Mouse (Mus musculus): ENCODE data around the gene Golga2. TPM values are rescaled to one million over a fixed set of nuclear protein-coding genes. Genes with fewer than 3 reads are reported as not detected.

The Golga2 gene
- 74.0 TPM in 2 replicates for polyA plus RNA-seq (2012; rRNA removed)

- Histone ChIP-seq H3K27me3 (ENCODE audit: control insufficient read depth, insufficient read depth, low read length) (no peaks in the 10 kb centered on the region), H3K4me3 (replicated peaks; ENCODE audit: insufficient read depth, low read depth, low read length) (peak within 1 kb of the TSS; percentile 78), H3K27ac (ENCODE audit: insufficient read depth, low read length) (no peak within 1 kb of the TSS), H3K4me1 (ENCODE audit: control insufficient read depth, insufficient read depth, low read length) (no peaks in the 10 kb centered on the region; the same call in 1 of the 2 replicates)
- TF ChIP-seq CTCF (IDR thresholded peaks at IDR 0.05; ENCODE audit: borderline replicate concordance, insufficient read depth, low read depth, low read length) (no peak), POLR2A (IDR thresholded peaks at IDR 0.05; ENCODE audit: borderline replicate concordance, insufficient read depth, low read length) (no peak)
- WGBS = under 1% methylated on average over 23 of the region's 23 CpGs
- DNase-seq = no peak
These were observed at the start of gene Golga2 for GRCm38 (mm10) chr2:32287334-32287840. Gene Golga2, plus strand, starts transcription at chr2:32287384.

- Histone ChIP-seq H3K4me1 (ENCODE audit: control insufficient read depth, insufficient read depth, low read length) (no peaks in the 10 kb centered on the region), H3K27me3 (ENCODE audit: control insufficient read depth, insufficient read depth, low read length) (no peaks in the 10 kb centered on the region), H3K27ac (ENCODE audit: insufficient read depth, low read length) (no peak overlapping the region), H3K4me3 (replicated peaks; ENCODE audit: insufficient read depth, low read depth, low read length) (peak overlapping the region; percentile 98)
- TF ChIP-seq CTCF (IDR thresholded peaks at IDR 0.05; ENCODE audit: borderline replicate concordance, insufficient read depth, low read depth, low read length) (no peak), POLR2A (IDR thresholded peaks at IDR 0.05; ENCODE audit: borderline replicate concordance, insufficient read depth, low read length) (no peak)
- 15% methylated on average over 4 of the region's 4 CpGs for WGBS
- no peak for DNase-seq
These were observed 49.6 kb upstream of the Golga2 start for GRCm38 (mm10) chr2:32237571-32237970.

DNA sequence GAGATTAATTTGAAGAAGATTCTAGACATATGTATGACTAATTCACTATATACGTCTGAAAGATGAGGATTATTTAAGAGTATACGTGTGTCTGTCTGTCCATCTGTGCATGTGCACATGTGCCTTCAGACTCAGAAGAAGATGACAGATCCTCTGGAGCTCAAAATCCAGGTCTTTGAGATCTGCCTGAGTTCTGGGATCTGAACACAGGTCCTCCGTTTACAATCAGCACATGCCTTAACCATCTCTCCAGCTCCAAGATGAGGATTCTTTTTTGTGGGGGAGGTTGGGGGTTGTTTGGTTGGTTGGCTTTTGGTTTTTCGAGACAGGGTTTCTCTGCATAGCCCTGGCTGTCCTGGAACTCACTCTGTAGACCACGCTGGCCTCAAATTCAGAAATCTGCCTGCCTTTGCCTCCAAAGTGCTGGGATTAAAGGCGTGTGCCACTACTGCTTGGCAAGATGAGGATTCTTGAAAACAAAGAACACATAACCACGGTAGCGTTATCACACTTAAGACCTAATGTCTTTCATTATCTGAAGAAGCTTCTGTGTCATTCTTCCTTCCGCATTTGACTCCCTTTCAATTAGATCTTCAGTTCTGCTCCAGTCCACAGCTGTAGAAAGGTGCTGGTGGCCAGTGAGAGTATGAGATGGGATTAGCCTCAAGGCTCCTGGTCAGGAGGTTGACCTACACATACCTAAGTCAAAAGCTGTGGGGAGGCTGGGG lies 48.3 kb upstream of the Golga2 start:
- Histone ChIP-seq H3K4me3 (replicated peaks; ENCODE audit: insufficient read depth, low read depth, low read length) (no peak overlapping the region), H3K27me3 (ENCODE audit: control insufficient read depth, insufficient read depth, low read length) (no peaks in the 10 kb centered on the region), H3K4me1 (ENCODE audit: control insufficient read depth, insufficient read depth, low read length) (no peaks in the 10 kb centered on the region), H3K27ac (ENCODE audit: insufficient read depth, low read length) (no peak overlapping the region)
- no peak for DNase-seq
- no peak for TF ChIP-seq POLR2A (IDR thresholded peaks at IDR 0.05; ENCODE audit: borderline replicate concordance, insufficient read depth, low read length)
- no peak for TF ChIP-seq CTCF (IDR thresholded peaks at IDR 0.05; ENCODE audit: borderline replicate concordance, insufficient read depth, low read depth, low read length)
- 90% methylated on average over 9 of the region's 9 CpGs for WGBS

DNA sequence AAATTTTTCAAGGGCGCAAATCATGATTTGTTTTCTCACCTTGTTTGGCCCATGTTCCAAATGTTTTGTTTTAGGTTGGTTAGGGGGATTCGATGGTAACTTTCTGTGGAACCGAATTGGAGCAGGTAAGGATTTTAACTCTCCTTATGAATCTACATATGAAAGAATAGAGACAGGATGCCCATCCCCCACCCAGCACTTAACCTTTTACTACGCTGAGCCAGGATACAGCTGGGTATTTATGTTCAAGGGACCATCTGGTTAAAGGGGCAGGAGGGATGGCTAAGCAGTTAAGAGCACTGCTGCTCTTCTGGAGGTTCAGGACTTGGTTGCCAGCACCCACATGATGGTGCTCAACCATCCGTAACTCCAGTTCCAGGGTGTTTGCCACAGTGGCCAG lies 46.6 kb upstream of the Golga2 start:
- no peak for TF ChIP-seq POLR2A (IDR thresholded peaks at IDR 0.05; ENCODE audit: borderline replicate concordance, insufficient read depth, low read length)
- no peak for TF ChIP-seq CTCF (IDR thresholded peaks at IDR 0.05; ENCODE audit: borderline replicate concordance, insufficient read depth, low read depth, low read length)
- Histone ChIP-seq H3K4me3 (replicated peaks; ENCODE audit: insufficient read depth, low read depth, low read length) (no peak overlapping the region), H3K27ac (ENCODE audit: insufficient read depth, low read length) (no peak overlapping the region), H3K27me3 (ENCODE audit: control insufficient read depth, insufficient read depth, low read length) (no peaks in the 10 kb centered on the region), H3K4me1 (ENCODE audit: control insufficient read depth, insufficient read depth, low read length) (no peaks in the 10 kb centered on the region)
- WGBS = 86% methylated on average over 5 of the region's 5 CpGs
- no peak for DNase-seq

DNA sequence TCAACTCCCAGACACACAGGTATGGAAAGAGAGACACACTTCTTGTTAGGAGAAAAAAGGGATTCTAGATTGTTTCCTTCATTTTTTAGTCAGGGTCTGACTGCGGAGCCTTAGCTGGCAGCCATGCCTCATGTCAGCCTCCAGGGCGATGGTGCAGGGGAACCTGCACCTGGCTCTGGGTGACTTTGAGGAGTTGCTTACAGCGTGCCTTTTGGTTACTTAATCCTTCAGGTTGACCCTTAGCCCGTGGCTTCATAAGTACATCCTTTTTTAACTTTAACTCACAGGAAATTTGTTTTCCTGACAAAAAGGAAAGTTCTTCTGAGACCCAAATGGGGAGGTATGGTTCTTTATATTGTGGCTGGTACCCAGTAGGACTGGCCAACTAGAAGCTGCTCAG lies 44.2 kb upstream of the Golga2 start:
- Histone ChIP-seq H3K27me3 (ENCODE audit: control insufficient read depth, insufficient read depth, low read length) (no peaks in the 10 kb centered on the region), H3K27ac (ENCODE audit: insufficient read depth, low read length) (no peak overlapping the region), H3K4me1 (ENCODE audit: control insufficient read depth, insufficient read depth, low read length) (peaks cover 4% of the 10 kb centered on the region; the same call in 1 of the 2 replicates), H3K4me3 (replicated peaks; ENCODE audit: insufficient read depth, low read depth, low read length) (no peak overlapping the region)
- DNase-seq = no peak
- TF ChIP-seq CTCF (IDR thresholded peaks at IDR 0.05; ENCODE audit: borderline replicate concordance, insufficient read depth, low read depth, low read length) (no peak), POLR2A (IDR thresholded peaks at IDR 0.05; ENCODE audit: borderline replicate concordance, insufficient read depth, low read length) (no peak)
- 91% methylated on average over 4 of the region's 4 CpGs for WGBS

DNA sequence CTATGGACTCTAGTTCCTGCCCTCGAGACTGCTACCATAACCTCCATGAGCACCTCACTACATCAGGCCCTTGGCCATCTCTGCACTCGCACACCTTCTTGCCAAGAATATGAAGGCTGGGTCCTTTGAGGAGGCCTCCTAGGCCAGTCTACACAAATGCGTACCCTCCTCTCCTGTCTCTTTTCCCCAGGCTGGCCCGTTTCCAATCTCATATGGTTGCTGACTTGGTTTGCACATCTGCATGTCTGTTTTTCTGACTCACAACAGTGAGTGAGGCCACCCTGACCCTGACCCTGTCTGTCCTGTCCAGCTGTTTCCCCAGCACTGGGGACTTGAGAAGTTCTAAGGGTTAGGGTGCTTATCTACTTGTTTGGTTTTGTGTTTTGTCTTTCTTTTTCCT lies 40.4 kb upstream of the Golga2 start:
- no peak overlapping the region for H3K4me3 ChIP-seq (replicated peaks; ENCODE audit: insufficient read depth, low read depth, low read length)
- H3K27ac ChIP-seq (ENCODE audit: insufficient read depth, low read length) = no peak overlapping the region
- WGBS = 83% methylated on average over 4 of the region's 4 CpGs
- no peaks in the 10 kb centered on the region for H3K27me3 ChIP-seq (ENCODE audit: control insufficient read depth, insufficient read depth, low read length)
- peaks cover 27% of the 10 kb centered on the region for H3K4me1 ChIP-seq (ENCODE audit: control insufficient read depth, insufficient read depth, low read length)
- TF ChIP-seq POLR2A (IDR thresholded peaks at IDR 0.05; ENCODE audit: borderline replicate concordance, insufficient read depth, low read length) = no peak
- TF ChIP-seq CTCF (IDR thresholded peaks at IDR 0.05; ENCODE audit: borderline replicate concordance, insufficient read depth, low read depth, low read length) = no peak
- no peak for DNase-seq

GRCm38 (mm10) chr2:32248377-32249361 lies 38.5 kb upstream of the Golga2 start:
- WGBS = 46% methylated on average over 10 of the region's 10 CpGs
- Histone ChIP-seq H3K27me3 (ENCODE audit: control insufficient read depth, insufficient read depth, low read length) (no peaks in the 10 kb centered on the region), H3K4me1 (ENCODE audit: control insufficient read depth, insufficient read depth, low read length) (peaks cover 35% of the 10 kb centered on the region), H3K4me3 (replicated peaks; ENCODE audit: insufficient read depth, low read depth, low read length) (no peak overlapping the region), H3K27ac (ENCODE audit: insufficient read depth, low read length) (no peak overlapping the region)
- no peak for DNase-seq
- TF ChIP-seq POLR2A (IDR thresholded peaks at IDR 0.05; ENCODE audit: borderline replicate concordance, insufficient read depth, low read length) (no peak), CTCF (IDR thresholded peaks at IDR 0.05; ENCODE audit: borderline replicate concordance, insufficient read depth, low read depth, low read length) (no peak)
